8 mouse cellular contexts compared by ENCODE assay signal in the genomic region with DNA sequence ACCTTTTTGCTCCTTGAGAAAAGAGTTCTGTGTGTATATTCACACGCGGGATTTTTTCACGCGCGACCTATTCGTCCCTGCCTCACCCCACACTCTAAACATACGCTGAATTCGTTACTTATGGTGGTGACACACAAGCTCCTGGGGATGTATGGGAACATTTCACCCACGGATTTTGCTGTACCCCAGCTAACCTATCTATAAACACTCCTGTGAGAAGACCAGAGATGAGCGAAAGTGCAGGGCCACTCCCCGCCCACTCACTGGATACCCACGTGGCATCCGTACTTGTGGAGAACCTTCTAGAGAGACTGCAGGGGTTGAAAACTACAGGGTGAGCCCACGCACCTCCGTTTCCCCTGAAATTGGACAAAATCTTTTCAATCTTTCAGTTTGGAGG. TPM values are rescaled to one million over a fixed set of nuclear protein-coding genes. Genes with fewer than 3 reads are reported as not detected.
DNase-seq lines count a peak whose midpoint lies in the region; ATAC-seq and TF ChIP-seq lines count a peak whose summit lies in the region.

No protein-coding gene starts in this region.

- no peak for TF ChIP-seq CTCF in lung, postnatal 0 days (IDR thresholded peaks at IDR 0.05)

- H3K4me2 ChIP-seq in forebrain, embryonic 12.5 days, result peak overlapping the region; percentile 82
- H3K4me2 ChIP-seq in intestine, embryonic 15.5 days (replicated peaks), result peak overlapping the region; percentile 96
- H3K4me2 ChIP-seq in lung, postnatal 0 days (replicated peaks; ENCODE audit: low read depth, low read length), result peak overlapping the region; percentile 90
- peak overlapping the region; percentile 96 for H3K4me2 ChIP-seq in stomach, embryonic 16.5 days (ENCODE audit: low read depth, low read length)

- no peak overlapping the region for H3K27ac ChIP-seq in forebrain, embryonic 12.5 days
- no peak overlapping the region; the same call in 1 of the 2 replicates for H3K27ac ChIP-seq in intestine, embryonic 15.5 days
- 0 out of 2 replicates have a peak overlapping the region, but pooled peaks have one; percentile 58 for H3K27ac ChIP-seq in lung, postnatal 0 days (ENCODE audit: low read length)
- peak overlapping the region; percentile 58 for H3K27ac ChIP-seq in stomach, embryonic 16.5 days (ENCODE audit: low read length)

- no peak for ATAC-seq in megakaryocyte, adult 5-6 weeks (ENCODE audit: poor library complexity, severe bottlenecking)
- no peak for ATAC-seq in forebrain, embryonic 12.5 days (ENCODE audit: low FRiP score)
- ATAC-seq in intestine, embryonic 15.5 days, result no peak
- no peak for ATAC-seq in lung, postnatal 0 days
- no peak for ATAC-seq in stomach, embryonic 16.5 days (ENCODE audit: insufficient read depth, low FRiP score)

- H3K36me3 ChIP-seq in megakaryocyte, embryonic 14.5 days (replicated peaks; ENCODE audit: low read length), result no peaks in the 10 kb centered on the region
- H3K36me3 ChIP-seq in forebrain, embryonic 12.5 days (replicated peaks), result no peaks in the 10 kb centered on the region
- H3K36me3 ChIP-seq in intestine, embryonic 15.5 days, result no peaks in the 10 kb centered on the region
- H3K36me3 ChIP-seq in lung, postnatal 0 days (ENCODE audit: insufficient read depth, low read length), result no peaks in the 10 kb centered on the region
- H3K36me3 ChIP-seq in stomach, embryonic 16.5 days (ENCODE audit: control insufficient read depth, insufficient read depth, low read length), result no peaks in the 10 kb centered on the region

- peaks cover 61% of the 10 kb centered on the region for H3K4me1 ChIP-seq in megakaryocyte, embryonic 14.5 days
- H3K4me1 ChIP-seq in forebrain, embryonic 12.5 days, result peaks cover 52% of the 10 kb centered on the region
- H3K4me1 ChIP-seq in intestine, embryonic 15.5 days (replicated peaks), result peaks cover 27% of the 10 kb centered on the region
- H3K4me1 ChIP-seq in lung, postnatal 0 days (ENCODE audit: insufficient read depth, low read depth, low read length), result peaks cover 31% of the 10 kb centered on the region; the same call in 1 of the 2 replicates
- peaks cover 23% of the 10 kb centered on the region for H3K4me1 ChIP-seq in stomach, embryonic 16.5 days (ENCODE audit: control insufficient read depth, insufficient read depth, low read length)

- DNase-seq in lung, postnatal 0 days (ENCODE audit: low spot score), result peak; percentile 30
- DNase-seq in urinary bladder, postnatal 10 days (ENCODE audit: low spot score), result no peak
- no peak for DNase-seq in gastrocnemius, postnatal 4 days (ENCODE audit: low spot score in 2 of 2)

- H3K9me3 ChIP-seq in megakaryocyte, embryonic 14.5 days, result no peaks in the 10 kb centered on the region
- no peaks in the 10 kb centered on the region for H3K9me3 ChIP-seq in forebrain, embryonic 12.5 days
- no peaks in the 10 kb centered on the region for H3K9me3 ChIP-seq in intestine, embryonic 15.5 days
- H3K9me3 ChIP-seq in lung, postnatal 0 days (ENCODE audit: low read length), result no peaks in the 10 kb centered on the region
- H3K9me3 ChIP-seq in stomach, embryonic 16.5 days (replicated peaks; ENCODE audit: control insufficient read depth, low read length), result no peaks in the 10 kb centered on the region

- H3K9ac ChIP-seq in forebrain, embryonic 12.5 days, result peak overlapping the region; percentile 33; the same call in 1 of the 2 replicates
- H3K9ac ChIP-seq in intestine, embryonic 15.5 days, result peak overlapping the region; percentile 45; the same call in 1 of the 2 replicates
- peak overlapping the region; percentile 13 for H3K9ac ChIP-seq in lung, postnatal 0 days (replicated peaks; ENCODE audit: low read depth)
- peak overlapping the region; percentile 78 for H3K9ac ChIP-seq in stomach, embryonic 16.5 days (ENCODE audit: low read length)

- H3K27me3 ChIP-seq in megakaryocyte, embryonic 14.5 days (replicated peaks), result peaks cover 17% of the 10 kb centered on the region
- peaks cover 48% of the 10 kb centered on the region for H3K27me3 ChIP-seq in forebrain, embryonic 12.5 days
- H3K27me3 ChIP-seq in intestine, embryonic 15.5 days (replicated peaks), result peaks cover 3% of the 10 kb centered on the region; the same call in 1 of the 2 replicates
- peaks cover 3% of the 10 kb centered on the region; the same call in 1 of the 2 replicates for H3K27me3 ChIP-seq in lung, postnatal 0 days (replicated peaks; ENCODE audit: insufficient read depth, low read length)
- H3K27me3 ChIP-seq in stomach, embryonic 16.5 days (ENCODE audit: control insufficient read depth, insufficient read depth, low read length), result 0 out of 2 replicates have a peak, but pooled peaks cover 3% of the 10 kb centered on the region

- H3K4me3 ChIP-seq in megakaryocyte, embryonic 14.5 days (replicated peaks), result peak overlapping the region; percentile 94
- H3K4me3 ChIP-seq in forebrain, embryonic 12.5 days (replicated peaks), result peak overlapping the region; percentile 76
- H3K4me3 ChIP-seq in intestine, embryonic 15.5 days (replicated peaks), result peak overlapping the region; percentile 77
- peak overlapping the region; percentile 40 for H3K4me3 ChIP-seq in lung, postnatal 0 days (ENCODE audit: low read depth, low read length)
- peak overlapping the region; percentile 82 for H3K4me3 ChIP-seq in stomach, embryonic 16.5 days (replicated peaks; ENCODE audit: low read length)

- TF ChIP-seq EP300 in lung, postnatal 0 days (IDR thresholded peaks at IDR 0.05), result no peak

- WGBS in forebrain, embryonic 12.5 days, result under 1% methylated on average over 15 of the region's 15 CpGs
- WGBS in intestine, embryonic 15.5 days, result under 1% methylated on average over 15 of the region's 15 CpGs
- under 1% methylated on average over 15 of the region's 15 CpGs for WGBS in lung, postnatal 0 days
- 1% methylated on average over 15 of the region's 15 CpGs for WGBS in stomach, embryonic 16.5 days

RNA-seq across cellular contexts. Expression of a gene that starts 3.5 kb away (rescaled TPM):
- 143 and 319 TPM in 2 replicates for polyA plus RNA-seq in megakaryocyte, embryonic 14.5 days (2012; ENCODE audit: insufficient read depth, low replicate concordance)
- total RNA-seq in megakaryocyte, adult 5-6 weeks (2015), result 7.9 and 19.1 TPM in 2 replicates
- total RNA-seq in megakaryocyte, adult 5-6 weeks (2017), result 3.6 and 5.4 TPM in 2 replicates
- 1,349 and 1,505 TPM in 2 replicates for polyA plus RNA-seq in forebrain, embryonic 12.5 days (2016; fragmentation: Nextera tagmentation; extraction: Ambion mirVana)
- polyA plus RNA-seq in intestine, embryonic 15.5 days (2015; fragmentation: Nextera tagmentation; extraction: Ambion mirVana), result 881 and 991 TPM in 2 replicates
- polyA plus RNA-seq in lung, postnatal 0 days (2015; fragmentation: Nextera tagmentation; extraction: Ambion mirVana), result 286 and 310 TPM in 2 replicates
- 932 and 1,032 TPM in 2 replicates for polyA plus RNA-seq in stomach, embryonic 16.5 days (2015; fragmentation: Nextera tagmentation; extraction: Ambion mirVana)
- total RNA-seq in gastrocnemius, postnatal 4 days (2021), result 10 to 100 TPM; 80.7 to 85.3 TPM

RNA-seq across cellular contexts. Expression of a gene that starts 46.1 kb away (rescaled TPM):
- polyA plus RNA-seq in megakaryocyte, embryonic 14.5 days (2012; ENCODE audit: insufficient read depth, low replicate concordance), result 0.50 TPM in 1 of 2 replicates, not detected in the other
- total RNA-seq in megakaryocyte, adult 5-6 weeks (2015), result 4.0 and 4.7 TPM in 2 replicates
- total RNA-seq in megakaryocyte, adult 5-6 weeks (2017), result 4.7 and 5.0 TPM in 2 replicates
- polyA plus RNA-seq in forebrain, embryonic 12.5 days (2016; fragmentation: Nextera tagmentation; extraction: Ambion mirVana), result 8.8 and 9.9 TPM in 2 replicates
- 5.6 and 7.3 TPM in 2 replicates for polyA plus RNA-seq in intestine, embryonic 15.5 days (2015; fragmentation: Nextera tagmentation; extraction: Ambion mirVana)
- 1.9 and 2.1 TPM in 2 replicates for polyA plus RNA-seq in lung, postnatal 0 days (2015; fragmentation: Nextera tagmentation; extraction: Ambion mirVana)
- polyA plus RNA-seq in stomach, embryonic 16.5 days (2015; fragmentation: Nextera tagmentation; extraction: Ambion mirVana), result 4.6 and 5.0 TPM in 2 replicates
- total RNA-seq in gastrocnemius, postnatal 4 days (2021), result 10 to 100 TPM; 10.4 to 10.9 TPM

Comparison
In these comparisons a context has a peak if more than half of its experiments do, and no peak if none do; other contexts are left out.
1. H3K4me3 ChIP-seq: peak in every context shown above with its lines; median percentile 94 in megakaryocyte, embryonic 14.5 days; 82 in stomach, embryonic 16.5 days; 77 in intestine, embryonic 15.5 days; 76 in forebrain, embryonic 12.5 days; 40 in lung, postnatal 0 days.
2. H3K27ac ChIP-seq: peak in lung, postnatal 0 days (single experiment) and stomach, embryonic 16.5 days (single experiment); none in forebrain, embryonic 12.5 days (single experiment) and intestine, embryonic 15.5 days (single experiment).
3. H3K9ac ChIP-seq: peak in every context shown above with its lines; median percentile 78 in stomach, embryonic 16.5 days; 45 in intestine, embryonic 15.5 days; 33 in forebrain, embryonic 12.5 days; 13 in lung, postnatal 0 days.
4. Peak in every context shown above with its lines, with median percentiles within 50 percentile points of each other: H3K4me2 ChIP-seq.